Mouse (Mus musculus): ENCODE data around the gene Gas7. TPM values are rescaled to one million over a fixed set of nuclear protein-coding genes. Genes with fewer than 3 reads are reported as not detected.

Gas7 gene
- total RNA-seq, 2 experiments from 2014 or later = 9.2 to 12.2 TPM

DNA sequence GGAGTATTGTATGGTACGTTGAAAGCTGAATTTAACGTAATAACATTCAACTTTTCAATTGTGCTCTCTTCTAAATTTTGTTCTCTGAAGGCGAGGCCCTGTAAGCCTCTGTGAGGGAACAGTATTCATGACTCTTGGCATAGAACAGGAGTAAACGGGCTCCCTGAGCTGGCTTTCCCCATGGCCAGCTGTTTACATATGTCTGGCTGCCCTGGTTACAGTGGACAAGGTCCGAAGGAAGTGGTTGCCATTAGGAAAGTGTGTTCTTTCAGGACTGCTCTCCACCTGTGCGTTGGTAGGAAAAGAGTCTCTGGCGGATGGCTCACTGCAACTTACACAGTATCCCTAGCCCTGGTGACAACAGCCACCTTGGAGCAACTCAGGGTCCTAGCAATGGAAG, 171.9 kb downstream of the Gas7 start:
- no peak for DNase-seq

DNA sequence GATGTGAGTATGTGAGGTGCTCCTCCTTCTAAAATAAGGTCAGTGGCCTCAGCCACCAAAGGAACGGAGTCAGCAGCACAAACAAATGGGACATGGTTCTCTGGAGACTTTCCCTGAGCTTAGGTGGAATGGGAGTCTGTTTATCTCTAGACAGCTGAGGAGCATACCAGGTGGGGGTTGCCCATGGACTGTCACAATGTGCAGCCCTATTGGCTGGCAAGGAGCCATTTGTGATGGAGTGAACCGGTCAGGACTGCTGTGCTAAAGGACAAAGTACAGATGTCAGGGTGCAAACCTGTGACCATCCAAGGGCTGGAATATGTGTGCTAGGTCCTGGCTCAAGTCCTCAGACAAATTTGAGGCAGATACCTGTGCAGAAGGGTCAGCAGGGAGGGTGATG, 173.3 kb downstream of the Gas7 start:
- no peak for DNase-seq

DNA sequence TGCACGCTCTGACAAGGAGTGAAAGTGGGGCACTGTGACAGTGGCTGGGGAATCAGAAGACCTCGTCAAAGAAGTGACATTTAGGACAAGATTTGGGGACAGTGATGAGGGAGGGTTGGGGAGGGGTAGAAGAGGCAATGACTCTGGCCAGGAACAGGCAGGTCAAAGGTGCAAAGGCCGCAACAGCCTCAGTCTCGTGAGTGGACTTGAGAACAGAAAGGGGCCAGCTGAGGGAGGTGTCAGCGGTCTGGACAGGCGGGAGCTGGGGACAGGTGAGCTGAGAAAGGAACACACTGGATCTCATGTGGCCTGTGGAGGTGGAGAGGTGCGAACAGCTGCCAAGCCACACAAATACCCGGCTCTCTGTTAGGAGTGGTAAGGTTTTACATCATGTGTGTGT, 177.7 kb downstream of the Gas7 start:
- DNase-seq = no peak

GRCm38 (mm10) chr11:67633620-67634229, 178.5 kb downstream of the Gas7 start:
- no peak for DNase-seq

GRCm38 (mm10) chr11:67636201-67636600, 181.0 kb downstream of the Gas7 start:
- no peak for DNase-seq

DNA sequence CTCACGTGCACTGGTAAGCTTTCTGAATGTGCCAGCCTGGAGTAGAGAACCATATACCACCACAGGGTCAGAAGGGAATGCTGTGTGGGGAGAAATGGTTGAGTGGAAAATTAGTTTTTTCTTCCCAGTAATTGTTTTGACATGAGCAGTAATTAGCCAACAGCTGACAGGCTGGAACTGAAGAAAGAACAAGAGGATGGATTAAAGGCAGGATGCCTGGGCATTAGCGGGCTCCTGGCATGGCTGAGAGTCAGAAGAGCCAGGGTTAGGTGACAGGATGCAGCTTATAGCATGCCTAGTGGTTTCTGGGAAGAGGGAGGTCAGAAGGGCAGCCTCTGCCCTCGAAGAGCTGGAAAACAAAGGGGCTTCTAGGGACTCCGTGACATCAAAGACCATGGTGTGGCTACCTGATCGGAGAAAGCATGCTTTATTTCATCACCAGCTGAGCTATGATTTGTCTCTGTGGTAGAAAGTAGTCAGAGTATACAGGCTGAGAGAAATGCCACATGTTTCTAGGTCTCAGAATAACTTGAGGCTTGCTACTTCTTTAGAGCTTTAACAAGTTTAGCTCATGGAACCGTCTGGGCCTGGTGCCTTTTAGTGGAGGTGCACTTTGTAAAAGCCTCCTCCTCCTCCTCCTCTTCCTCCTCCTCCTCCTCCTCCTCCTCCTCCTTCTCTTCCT, 181.8 kb downstream of the Gas7 start:
- DNase-seq = no peak

DNA sequence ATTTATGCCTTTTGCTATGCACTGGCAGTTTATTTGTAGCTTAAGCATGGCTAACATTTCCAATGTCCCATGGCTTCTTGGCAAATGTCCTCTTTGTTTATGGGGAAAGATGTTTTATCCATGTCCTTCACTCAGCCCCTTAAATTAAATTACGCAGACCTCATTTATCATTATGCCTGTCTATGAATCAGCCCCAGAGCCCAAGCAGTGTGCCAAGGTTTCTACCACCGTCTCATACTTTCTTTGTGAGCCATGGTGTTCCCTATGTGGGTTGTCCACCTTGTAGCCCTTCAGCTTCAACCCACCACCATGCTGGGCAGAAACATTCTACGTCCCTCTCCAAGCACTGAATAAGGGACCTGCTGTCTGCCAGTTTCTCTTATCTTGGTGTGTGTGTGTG, 183.2 kb downstream of the Gas7 start:
- no peak for DNase-seq

- DNase-seq = no peak
These were observed 185.1 kb downstream of the Gas7 start for GRCm38 (mm10) chr11:67640299-67640698.

GRCm38 (mm10) chr11:67642421-67642820, 187.2 kb downstream of the Gas7 start:
- DNase-seq = no peak

- DNase-seq = no peak
These were observed 187.6 kb downstream of the Gas7 start for GRCm38 (mm10) chr11:67642835-67643234.

GRCm38 (mm10) chr11:67643465-67643864, 188.2 kb downstream of the Gas7 start:
- no peak for DNase-seq

- no peak for DNase-seq
These were observed 189.5 kb downstream of the Gas7 start for GRCm38 (mm10) chr11:67644632-67645149.

- peak; percentile 50 for DNase-seq
These were observed 192.5 kb downstream of the Gas7 start for GRCm38 (mm10) chr11:67647745-67648144.

- no peak for DNase-seq
These were observed 193.6 kb downstream of the Gas7 start for GRCm38 (mm10) chr11:67648651-67649407.

GRCm38 (mm10) chr11:67649971-67650707, 194.9 kb downstream of the Gas7 start:
- no peak for DNase-seq

DNA sequence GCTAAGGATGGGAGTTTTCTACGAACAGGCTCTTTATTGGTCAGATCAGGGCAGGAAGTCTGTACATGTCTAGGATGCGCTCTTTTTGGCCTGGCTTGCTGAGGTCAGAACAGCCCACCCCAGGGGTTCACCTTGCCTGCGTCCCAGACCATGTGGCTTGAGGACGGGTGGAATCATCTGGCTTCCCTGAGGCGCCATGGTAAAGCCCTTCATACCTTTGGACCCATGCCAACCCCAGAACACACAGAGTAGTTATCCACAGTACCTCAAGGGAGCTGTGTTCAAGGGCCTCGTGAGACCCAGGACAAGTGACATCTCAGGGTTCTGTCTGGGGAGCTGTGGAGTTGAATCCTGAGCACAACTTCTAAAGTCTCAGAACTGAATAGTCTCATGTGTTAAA, 196.5 kb downstream of the Gas7 start:
- DNase-seq = no peak

DNA sequence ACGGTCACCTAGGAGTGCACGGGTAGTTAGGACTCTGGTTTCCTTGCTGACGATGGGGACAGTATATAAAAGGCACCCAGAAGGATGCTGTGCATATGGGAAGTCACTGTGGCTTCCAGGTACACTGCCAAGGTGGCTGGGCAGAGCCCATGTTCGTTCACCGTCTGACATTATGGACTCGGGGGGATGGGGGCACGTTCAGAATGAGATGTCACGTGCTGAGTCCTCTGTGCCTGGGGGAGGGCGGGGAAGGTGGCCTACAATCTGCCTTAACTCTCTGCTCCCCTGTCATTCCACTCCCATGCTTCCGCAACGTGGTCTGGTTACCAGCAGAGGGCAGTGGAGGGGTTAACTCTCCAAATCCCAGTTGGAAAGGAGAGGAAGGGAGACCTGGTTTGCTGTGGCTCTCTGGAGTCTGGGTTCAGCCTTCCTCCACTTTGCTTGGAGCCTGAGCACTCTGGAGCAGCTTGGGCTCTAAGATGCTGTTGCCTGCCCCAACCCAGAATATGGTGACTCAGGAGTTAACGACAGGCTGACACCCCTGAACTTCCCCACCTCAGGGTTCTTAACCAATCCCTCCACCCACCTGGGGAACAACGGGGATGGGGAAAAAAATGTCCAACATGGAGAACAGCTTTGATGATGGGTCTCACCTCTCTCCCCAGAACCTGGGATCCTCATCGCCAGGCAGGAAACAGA, 197.1 kb downstream of the Gas7 start:
- DNase-seq = no peak

- no peak for DNase-seq
These were observed 197.6 kb downstream of the Gas7 start for GRCm38 (mm10) chr11:67652893-67653255.

GRCm38 (mm10) chr11:67653521-67654090, 198.4 kb downstream of the Gas7 start:
- DNase-seq = no peak

DNA sequence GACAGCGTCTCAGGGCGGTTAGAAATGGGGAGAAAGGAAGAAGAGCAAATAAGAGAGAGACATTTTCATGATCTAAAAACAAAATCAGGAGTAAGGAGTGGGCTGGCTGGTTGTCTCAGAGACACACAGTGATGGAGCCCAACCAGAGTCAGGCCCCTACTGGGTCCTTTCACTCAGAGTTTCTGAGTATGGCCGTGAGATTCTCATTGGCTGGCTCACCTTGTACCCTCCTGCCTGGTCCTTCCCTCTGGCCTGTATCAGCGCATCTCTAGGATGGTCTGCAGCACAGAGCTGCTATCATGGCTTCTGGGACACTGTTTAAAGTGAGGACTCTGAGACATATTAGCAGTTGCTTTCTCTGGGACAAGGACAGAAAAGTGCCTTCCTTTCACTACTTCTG, 199.3 kb downstream of the Gas7 start:
- DNase-seq = no peak

- DNase-seq = peak; percentile 71
These were observed 200.2 kb downstream of the Gas7 start for GRCm38 (mm10) chr11:67655236-67655959.

Measured in gastrocnemius, postnatal 25 days (tissue).